Mouse (Mus musculus): Measurements from ENCODE around the gene Slc25a39. TPM values are rescaled to one million over a fixed set of nuclear protein-coding genes. Genes with fewer than 3 reads are reported as not detected.

Gene Slc25a39
- polyA plus RNA-seq (2014; fragmentation: Illumina TruSeq; extraction: RNeasy Lipid Tissue Mini Kit (QIAGEN cat#74804); ENCODE audit: low read depth, low replicate concordance), result 8.5 TPM

DNA sequence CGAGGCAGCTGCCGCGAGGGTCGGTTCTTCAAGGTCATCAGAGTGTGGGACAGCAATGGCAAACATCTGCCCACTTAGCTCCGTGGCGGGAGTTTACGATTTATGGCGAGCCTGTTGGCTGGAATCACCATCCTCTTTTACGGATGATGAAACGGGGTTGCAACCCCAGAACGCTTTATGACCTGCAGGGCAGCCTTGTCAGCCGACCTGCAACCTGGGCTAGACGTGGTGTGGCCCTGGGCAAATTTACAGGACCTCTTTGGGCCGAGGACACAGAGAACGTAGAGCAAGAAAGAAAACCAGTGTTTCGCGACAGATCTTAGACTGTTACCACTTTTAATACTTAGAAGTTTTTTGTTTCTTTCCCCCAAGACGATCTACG is at the start of gene Slc25a39:
Gene Slc25a39 (minus strand): TSS at position 113 of the 382 bp plus-strand sequence.

GRCm38 (mm10) chr11:102447497-102447896 is 39.8 kb upstream of the Slc25a39 start, which contains the start of gene Fam171a2:
TSS of gene Fam171a2 (minus strand) at chr11:102447682.

DNA sequence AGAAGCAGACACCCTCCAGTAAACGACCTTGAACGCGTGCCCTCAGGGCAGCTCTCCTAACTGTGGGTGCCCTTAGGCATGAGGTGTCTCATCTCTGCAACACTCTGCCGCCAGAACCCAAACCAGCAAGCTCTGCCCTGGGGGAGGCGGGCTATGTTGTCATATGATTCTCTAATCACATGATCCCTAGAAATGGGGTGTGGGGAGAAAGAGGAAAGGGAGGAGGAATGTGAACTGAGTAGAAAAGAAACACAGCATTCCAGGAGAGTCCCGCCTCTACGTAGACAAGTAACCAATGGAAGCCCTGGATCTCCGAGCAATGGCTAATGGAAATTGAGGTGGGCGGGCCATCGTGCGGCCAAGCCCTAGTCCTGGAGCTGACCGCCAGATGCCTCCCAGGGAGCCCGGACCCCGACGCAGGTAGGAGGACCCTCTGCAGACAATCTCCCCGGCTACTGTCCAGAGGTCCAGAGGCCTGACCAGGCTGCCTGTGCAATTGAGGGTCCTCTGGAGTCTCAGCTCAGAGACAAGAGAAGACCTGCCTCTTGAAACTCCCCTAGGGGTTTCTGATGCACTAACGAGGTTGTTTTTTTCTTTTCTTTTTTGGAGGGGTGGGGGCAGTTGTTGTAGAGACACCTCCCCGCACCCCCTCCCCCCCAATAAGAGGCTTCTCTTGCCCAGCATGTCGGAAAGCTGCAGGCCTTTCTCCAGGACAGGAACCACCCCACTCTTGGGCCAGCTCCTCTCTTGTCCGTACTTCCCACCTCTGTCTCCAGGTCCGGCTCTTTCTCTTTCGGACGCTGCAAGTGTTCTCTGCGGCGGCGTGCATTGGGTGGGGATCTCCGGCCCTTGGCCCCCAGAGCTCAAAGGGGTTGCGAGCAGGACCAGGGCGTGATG is 22.6 kb upstream of the Slc25a39 start, which contains the start of gene Grn:
Gene Grn (plus strand): TSS at position 195 of the 897 bp plus-strand sequence.

GRCm38 (mm10) chr11:102393238-102393634 is 14.5 kb downstream of the Slc25a39 start, which contains the start of gene Rundc3a:
TSS of gene Rundc3a (plus strand) at chr11:102393403.

GRCm38 (mm10) chr11:102366103-102366502 is 41.6 kb downstream of the Slc25a39 start, which contains the start of gene Slc4a1:
TSS of gene Slc4a1 (minus strand) at chr11:102366203.

Other genes with a start within 250 kb of the Slc25a39 start
- 57.3 TPM for gene Lsm12, start 222.7 kb downstream of the Slc25a39 start, polyA plus RNA-seq (2014; fragmentation: Illumina TruSeq; extraction: RNeasy Lipid Tissue Mini Kit (QIAGEN cat#74804); ENCODE audit: low read depth, low replicate concordance)
- gene G6pc3, start 218.3 kb downstream of the Slc25a39 start, polyA plus RNA-seq (2014; fragmentation: Illumina TruSeq; extraction: RNeasy Lipid Tissue Mini Kit (QIAGEN cat#74804); ENCODE audit: low read depth, low replicate concordance), result 3.1 TPM
- 2.8 TPM for gene Hdac5, start 177.8 kb downstream of the Slc25a39 start, polyA plus RNA-seq (2014; fragmentation: Illumina TruSeq; extraction: RNeasy Lipid Tissue Mini Kit (QIAGEN cat#74804); ENCODE audit: low read depth, low replicate concordance)
- not detected for gene BC030867, start 159.1 kb downstream of the Slc25a39 start, polyA plus RNA-seq (2014; fragmentation: Illumina TruSeq; extraction: RNeasy Lipid Tissue Mini Kit (QIAGEN cat#74804); ENCODE audit: low read depth, low replicate concordance)
- 0.66 TPM for gene Asb16, start 139.2 kb downstream of the Slc25a39 start, polyA plus RNA-seq (2014; fragmentation: Illumina TruSeq; extraction: RNeasy Lipid Tissue Mini Kit (QIAGEN cat#74804); ENCODE audit: low read depth, low replicate concordance)
- 7.2 TPM for gene Tmub2, start 123.0 kb downstream of the Slc25a39 start, polyA plus RNA-seq (2014; fragmentation: Illumina TruSeq; extraction: RNeasy Lipid Tissue Mini Kit (QIAGEN cat#74804); ENCODE audit: low read depth, low replicate concordance)
- gene Atxn7l3, start 111.3 kb downstream of the Slc25a39 start, polyA plus RNA-seq (2014; fragmentation: Illumina TruSeq; extraction: RNeasy Lipid Tissue Mini Kit (QIAGEN cat#74804); ENCODE audit: low read depth, low replicate concordance), result 8.9 TPM
- 48.8 TPM for gene Ubtf, start 88.2 kb downstream of the Slc25a39 start, polyA plus RNA-seq (2014; fragmentation: Illumina TruSeq; extraction: RNeasy Lipid Tissue Mini Kit (QIAGEN cat#74804); ENCODE audit: low read depth, low replicate concordance)
- not detected for gene Slc4a1, start 41.7 kb downstream of the Slc25a39 start, polyA plus RNA-seq (2014; fragmentation: Illumina TruSeq; extraction: RNeasy Lipid Tissue Mini Kit (QIAGEN cat#74804); ENCODE audit: low read depth, low replicate concordance)
- 0.32 TPM for gene Rundc3a, start 14.5 kb downstream of the Slc25a39 start, polyA plus RNA-seq (2014; fragmentation: Illumina TruSeq; extraction: RNeasy Lipid Tissue Mini Kit (QIAGEN cat#74804); ENCODE audit: low read depth, low replicate concordance)
- gene Grn, start 22.4 kb upstream of the Slc25a39 start, polyA plus RNA-seq (2014; fragmentation: Illumina TruSeq; extraction: RNeasy Lipid Tissue Mini Kit (QIAGEN cat#74804); ENCODE audit: low read depth, low replicate concordance), result 9.7 TPM
- gene Fam171a2, start 39.7 kb upstream of the Slc25a39 start, polyA plus RNA-seq (2014; fragmentation: Illumina TruSeq; extraction: RNeasy Lipid Tissue Mini Kit (QIAGEN cat#74804); ENCODE audit: low read depth, low replicate concordance), result not detected
- gene Itga2b, start 62.2 kb upstream of the Slc25a39 start, polyA plus RNA-seq (2014; fragmentation: Illumina TruSeq; extraction: RNeasy Lipid Tissue Mini Kit (QIAGEN cat#74804); ENCODE audit: low read depth, low replicate concordance), result not detected
- 30.0 TPM for gene Gpatch8, start 148.4 kb upstream of the Slc25a39 start, polyA plus RNA-seq (2014; fragmentation: Illumina TruSeq; extraction: RNeasy Lipid Tissue Mini Kit (QIAGEN cat#74804); ENCODE audit: low read depth, low replicate concordance)
- 11.8 TPM for gene Gm11627, start 171.5 kb upstream of the Slc25a39 start, polyA plus RNA-seq (2014; fragmentation: Illumina TruSeq; extraction: RNeasy Lipid Tissue Mini Kit (QIAGEN cat#74804); ENCODE audit: low read depth, low replicate concordance)
- 2.8 TPM for gene Fzd2, start 196.4 kb upstream of the Slc25a39 start, polyA plus RNA-seq (2014; fragmentation: Illumina TruSeq; extraction: RNeasy Lipid Tissue Mini Kit (QIAGEN cat#74804); ENCODE audit: low read depth, low replicate concordance)

All from sigmoid colon, adult 10 weeks (tissue).